Mouse (Mus musculus): ENCODE data around the gene Nr5a1.

Nr5a1 gene

GRCm38 (mm10) chr2:38714324-38714723 lies at the start of gene Nr5a1:
TSS of gene Nr5a1 (minus strand) at chr2:38714542.
- DNase-seq (ENCODE audit: low spot score): no peak

DNA sequence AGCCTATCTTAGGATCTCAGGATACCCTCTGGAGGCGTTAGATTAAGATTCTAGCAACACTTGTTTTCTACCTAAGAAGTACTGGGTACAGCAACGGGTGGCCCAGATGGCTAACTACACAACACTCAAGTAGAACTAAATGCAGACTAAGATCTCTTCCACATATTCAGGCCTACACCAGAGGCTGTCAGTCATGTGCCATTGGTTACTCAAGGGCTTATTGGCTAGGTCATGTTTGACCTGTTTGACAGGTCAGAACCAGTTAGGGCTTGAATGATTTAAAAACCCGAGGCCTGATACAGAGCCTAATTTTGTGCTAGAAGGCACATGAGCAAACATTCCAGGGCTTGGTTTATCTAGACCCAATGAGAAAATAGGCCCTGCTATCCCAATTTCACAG lies 25.5 kb upstream of the Nr5a1 start:
- DNase-seq (ENCODE audit: low spot score): no peak

DNA sequence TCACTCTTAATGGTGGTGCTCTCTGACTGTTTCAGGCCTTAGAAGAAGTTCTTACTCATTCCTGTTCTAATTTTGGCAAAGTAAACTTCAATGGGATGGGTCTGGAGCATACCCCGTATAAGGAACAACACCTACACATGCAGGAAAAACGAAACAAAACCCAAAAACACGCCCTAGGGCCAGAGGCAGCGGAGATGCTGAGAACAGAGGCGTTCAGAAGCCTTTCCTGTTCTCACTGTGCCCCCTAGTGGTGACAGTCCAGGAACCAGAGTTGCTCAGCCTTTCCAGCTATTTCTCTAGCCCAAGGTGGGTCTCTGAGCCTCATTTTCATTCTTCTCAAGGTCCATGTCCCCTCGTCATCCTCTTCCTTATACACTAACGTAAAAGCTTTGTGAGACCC lies 25.1 kb upstream of the Nr5a1 start:
- peak; percentile 85 for DNase-seq (ENCODE audit: low spot score)

DNA sequence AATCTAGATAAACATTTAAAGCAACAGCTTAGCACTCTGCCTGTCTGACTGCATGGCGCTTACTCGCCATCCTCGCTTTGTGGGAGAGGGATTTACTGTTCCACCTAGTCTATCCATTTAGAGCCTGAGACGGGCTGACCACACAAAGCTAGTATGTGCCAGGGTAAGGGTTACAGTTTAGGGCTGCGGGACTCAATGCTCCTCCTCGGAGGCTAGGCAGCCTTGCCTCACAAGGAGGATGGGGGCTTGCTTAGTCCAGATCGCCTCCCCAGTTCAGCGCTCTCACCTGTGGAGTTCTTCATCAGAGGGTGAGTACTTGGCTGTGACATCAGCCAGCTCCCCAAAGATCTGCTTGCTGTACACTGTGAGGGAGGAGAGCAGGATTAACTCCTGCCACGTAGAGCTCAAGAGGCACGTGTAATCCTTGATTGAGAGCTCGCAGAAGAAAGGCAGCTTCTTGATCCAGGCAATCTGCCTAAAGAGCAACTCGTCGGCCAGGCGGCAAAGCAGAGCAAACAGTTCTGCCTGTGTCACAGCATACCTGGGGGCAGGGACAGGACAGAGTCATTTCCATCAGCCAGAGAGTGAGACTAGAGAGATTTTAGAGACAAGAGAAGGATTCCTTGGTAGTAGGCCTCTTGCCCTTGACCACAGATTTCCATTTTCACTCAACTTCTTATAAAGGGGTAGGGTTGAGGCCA lies 24.4 kb upstream of the Nr5a1 start:
- no peak for DNase-seq (ENCODE audit: low spot score)

- DNase-seq (ENCODE audit: low spot score): no peak
Measured at GRCm38 (mm10) chr2:38735740-38736139, 21.4 kb upstream of the Nr5a1 start.

- no peak for DNase-seq (ENCODE audit: low spot score)
Measured at GRCm38 (mm10) chr2:38734721-38735120, 20.4 kb upstream of the Nr5a1 start.

GRCm38 (mm10) chr2:38730331-38730827 lies 16.0 kb upstream of the Nr5a1 start:
- no peak for DNase-seq (ENCODE audit: low spot score)

- DNase-seq (ENCODE audit: low spot score): no peak
Measured at GRCm38 (mm10) chr2:38725427-38725826, 11.1 kb upstream of the Nr5a1 start.

DNA sequence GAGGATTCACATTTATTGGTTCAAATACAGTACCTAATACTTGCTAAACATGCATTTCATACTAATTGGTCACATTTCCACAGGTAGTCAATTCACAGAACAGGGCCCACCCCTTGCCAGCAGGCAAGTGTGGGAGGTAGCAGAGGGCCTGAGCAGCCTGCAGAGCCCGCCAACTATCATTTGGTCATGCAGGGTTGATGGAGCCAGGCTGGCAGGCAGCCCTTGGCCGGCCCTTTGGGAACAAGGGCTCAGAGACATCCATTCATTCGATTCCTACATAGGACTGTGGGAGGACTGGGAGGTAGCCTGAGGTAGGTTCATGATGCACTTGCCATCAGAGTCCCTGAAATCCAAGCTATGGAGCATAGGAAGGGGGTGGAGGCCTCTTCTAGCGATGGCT lies 9.0 kb upstream of the Nr5a1 start:
- DNase-seq (ENCODE audit: low spot score): no peak

- DNase-seq (ENCODE audit: low spot score): no peak
Measured at GRCm38 (mm10) chr2:38722076-38722475, 7.7 kb upstream of the Nr5a1 start.

- DNase-seq (ENCODE audit: low spot score): no peak
Measured at GRCm38 (mm10) chr2:38720661-38721060, 6.3 kb upstream of the Nr5a1 start.

- no peak for DNase-seq (ENCODE audit: low spot score)
Measured at GRCm38 (mm10) chr2:38719354-38719753, 5.0 kb upstream of the Nr5a1 start.

GRCm38 (mm10) chr2:38718676-38719075 lies 4.3 kb upstream of the Nr5a1 start:
- DNase-seq (ENCODE audit: low spot score): no peak

- peak; percentile 68 for DNase-seq (ENCODE audit: low spot score)
Measured at GRCm38 (mm10) chr2:38717436-38717835, 3.1 kb upstream of the Nr5a1 start.

GRCm38 (mm10) chr2:38713596-38713995 lies 746 bp downstream of the Nr5a1 start:
- DNase-seq (ENCODE audit: low spot score): no peak

DNA sequence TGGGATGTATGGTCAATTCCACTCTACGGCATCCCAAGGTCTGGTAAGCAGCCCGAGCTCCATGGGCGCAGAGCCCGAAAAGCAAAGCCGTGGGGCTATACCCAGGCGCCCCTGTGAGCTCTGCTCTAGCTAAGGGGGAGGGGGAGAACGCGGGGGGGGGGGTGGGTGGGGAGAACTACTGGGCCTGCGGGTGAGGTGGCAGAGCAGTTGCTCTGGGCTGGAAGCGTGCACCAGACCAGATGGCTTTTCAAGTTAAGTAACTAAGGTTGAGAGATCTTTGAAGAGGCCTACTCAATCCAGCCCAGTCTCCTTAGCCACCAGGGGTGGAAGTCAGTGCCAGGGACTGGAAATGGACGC lies 1.6 kb downstream of the Nr5a1 start:
- no peak for DNase-seq (ENCODE audit: low spot score)

GRCm38 (mm10) chr2:38712076-38712768 lies 2.1 kb downstream of the Nr5a1 start:
- no peak for DNase-seq (ENCODE audit: low spot score)

DNA sequence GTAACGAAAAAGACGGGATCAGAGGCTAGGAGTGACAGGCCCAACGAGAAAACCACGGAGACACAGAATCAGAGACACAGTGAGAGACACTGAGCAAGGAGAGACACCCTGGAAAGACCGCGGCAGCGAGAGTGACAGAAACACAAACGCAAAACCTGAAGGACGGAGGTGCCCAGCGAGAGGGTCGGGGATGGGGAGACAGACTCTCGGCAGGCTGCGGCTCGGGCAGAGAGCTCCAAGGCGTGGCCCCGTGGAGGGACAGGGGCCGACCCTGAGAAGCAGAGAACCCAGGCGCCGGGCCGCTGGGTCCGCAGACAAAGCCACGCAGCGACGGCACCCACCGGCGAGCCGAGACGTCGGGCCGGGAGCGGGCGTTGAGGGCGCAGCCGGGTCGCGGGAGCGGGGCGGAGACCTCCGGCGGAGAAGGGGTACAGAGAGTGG lies 2.9 kb downstream of the Nr5a1 start:
- DNase-seq (ENCODE audit: low spot score): no peak

- no peak for DNase-seq (ENCODE audit: low spot score)
Measured at GRCm38 (mm10) chr2:38710304-38711241, 3.8 kb downstream of the Nr5a1 start.

GRCm38 (mm10) chr2:38708907-38709688 lies 5.2 kb downstream of the Nr5a1 start:
- no peak for DNase-seq (ENCODE audit: low spot score)

DNA sequence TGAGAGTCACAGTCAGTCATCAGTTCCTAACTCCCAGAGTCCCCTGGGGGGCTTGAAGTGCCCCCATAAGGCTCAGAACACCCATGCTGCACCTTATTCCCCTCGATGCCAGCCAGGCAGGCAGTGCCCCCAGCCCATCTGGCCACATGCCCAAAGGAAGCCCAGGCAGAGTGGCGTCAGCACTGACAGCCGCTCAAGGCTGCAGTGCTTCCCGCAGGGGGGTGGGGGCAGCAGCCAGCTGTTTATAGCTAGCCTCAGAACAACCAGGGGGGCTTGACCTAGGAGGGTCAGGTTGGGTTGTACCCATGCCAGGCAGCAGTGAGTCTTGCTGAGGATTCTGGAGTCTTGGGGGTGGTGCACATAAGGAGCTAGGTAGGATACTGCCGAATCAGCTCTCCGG lies 7.7 kb downstream of the Nr5a1 start:
- DNase-seq (ENCODE audit: low spot score): no peak

DNA sequence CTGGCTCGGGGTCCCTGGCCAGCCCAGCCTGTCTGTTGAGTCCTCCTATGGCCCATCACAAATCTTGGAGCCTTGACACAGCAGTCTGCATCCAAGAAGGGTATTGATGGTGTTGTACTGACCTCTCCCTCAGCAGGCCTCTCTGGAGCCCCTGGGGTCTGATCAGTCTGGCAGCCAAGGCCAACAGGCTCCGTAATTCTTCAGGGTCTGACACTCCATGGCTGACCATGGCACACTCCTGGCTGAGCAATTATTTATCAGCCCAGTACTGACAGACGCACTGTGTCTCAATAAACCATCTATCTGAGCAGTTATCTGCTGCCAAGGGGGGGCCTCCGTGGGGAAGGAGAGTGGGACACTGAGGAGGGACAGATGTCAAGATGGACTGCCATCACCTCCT lies 9.3 kb downstream of the Nr5a1 start:
- DNase-seq (ENCODE audit: low spot score): no peak
